ENCODE assay signal across 19 mouse cellular contexts in the genomic region with DNA sequence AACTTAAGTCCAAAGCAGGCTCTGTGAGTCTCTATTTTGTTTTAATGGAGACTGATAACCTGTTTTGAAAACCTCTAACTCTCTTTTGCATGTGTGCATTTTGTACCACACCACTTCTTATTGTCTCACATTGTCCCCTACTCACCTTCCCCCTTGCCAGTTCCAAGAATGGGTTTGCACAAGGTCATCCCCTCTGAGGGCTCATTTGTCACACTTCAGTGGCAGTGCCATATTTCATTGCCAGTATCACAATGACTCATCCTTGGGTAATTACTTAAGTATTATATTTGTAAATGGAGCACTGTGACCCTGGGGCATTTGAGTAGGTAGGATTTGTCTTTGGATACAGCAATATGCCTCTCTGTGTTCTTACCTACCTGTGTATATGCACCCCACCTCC.
"Had no signal": no experiment of that assay in that cellular context is flagged by ENCODE, and none has a peak within 500 bp of the region (broad histone marks: within the 10 kb centered on the region; RNA-seq: fewer than 3 reads in every experiment).

No protein-coding gene starts in this region.

- ATAC-seq: liver, postnatal 0 days; lung, postnatal 0 days had no signal

- H3K9me3 ChIP-seq: kidney, embryonic 15.5 days; limb, embryonic 12.5 days; limb, embryonic 15.5 days; midbrain, embryonic 12.5 days; midbrain, embryonic 15.5 days; neural tube, embryonic 12.5 days; neural tube, embryonic 15.5 days had no signal

- H3K4me2 ChIP-seq: kidney, embryonic 15.5 days; limb, embryonic 12.5 days; limb, embryonic 15.5 days; liver, embryonic 11.5 days; lung, embryonic 14.5 days; midbrain, embryonic 12.5 days; midbrain, embryonic 15.5 days; neural tube, embryonic 12.5 days; neural tube, embryonic 15.5 days had no signal

- H3K36me3 ChIP-seq: kidney, embryonic 15.5 days; limb, embryonic 12.5 days; limb, embryonic 15.5 days; midbrain, embryonic 12.5 days; midbrain, embryonic 15.5 days; neural tube, embryonic 12.5 days; neural tube, embryonic 15.5 days had no signal

- H3K27ac ChIP-seq: kidney, embryonic 15.5 days; limb, embryonic 12.5 days; limb, embryonic 15.5 days; liver, embryonic 14.5 days; macrophage; midbrain, embryonic 12.5 days; midbrain, embryonic 15.5 days; neural tube, embryonic 12.5 days; neural tube, embryonic 15.5 days had no signal

- H3K4me1 ChIP-seq: kidney, embryonic 15.5 days; limb, embryonic 12.5 days; limb, embryonic 15.5 days; neural tube, embryonic 12.5 days had no signal

- H3K27me3 ChIP-seq: kidney, embryonic 15.5 days; limb, embryonic 12.5 days; limb, embryonic 15.5 days; midbrain, embryonic 12.5 days; midbrain, embryonic 15.5 days; neural tube, embryonic 12.5 days; neural tube, embryonic 15.5 days had no signal

- H3K9ac ChIP-seq: kidney, embryonic 15.5 days; limb, embryonic 12.5 days; limb, embryonic 15.5 days; liver, embryonic 14.5 days; liver, postnatal 0 days; lung, embryonic 14.5 days; midbrain, embryonic 12.5 days; midbrain, embryonic 15.5 days; neural tube, embryonic 12.5 days; neural tube, embryonic 15.5 days had no signal

- DNase-seq: kidney, postnatal 10 days; kidney, postnatal 36 days; left cerebral cortex, postnatal 4 days; liver, postnatal 0 days; lung, embryonic 14.5 days; thymus, adult 2 months; thymus, postnatal 14 days; thymus, postnatal 4 days had no signal

- H3K4me3 ChIP-seq: kidney, embryonic 15.5 days; limb, embryonic 12.5 days; limb, embryonic 15.5 days; midbrain, embryonic 12.5 days; midbrain, embryonic 15.5 days; neural tube, embryonic 12.5 days; neural tube, embryonic 15.5 days had no signal
